Mouse (Mus musculus): ENCODE results near the gene 1700013H16Rik.

Gene 1700013H16Rik

DNA sequence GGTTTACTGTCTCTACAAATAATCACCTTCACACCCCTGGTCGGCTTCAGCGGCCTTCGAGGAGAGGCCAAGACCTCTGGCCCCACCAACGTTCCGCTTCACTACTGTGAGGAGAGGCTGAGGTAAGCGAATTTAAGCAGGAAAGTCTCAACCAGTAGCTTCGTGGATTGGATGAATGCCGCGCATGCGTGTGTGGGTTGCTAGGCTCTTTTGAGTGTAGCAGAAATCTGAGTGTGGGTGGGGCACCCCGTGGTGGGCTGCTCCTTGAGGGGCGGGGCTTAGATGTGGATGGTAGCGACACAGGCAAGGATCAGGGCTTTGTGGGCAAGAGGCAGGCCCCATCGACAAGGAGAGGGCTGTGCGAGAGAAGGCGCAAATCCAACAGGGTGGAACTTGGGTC is at the start of gene 1700013H16Rik:
1700013H16Rik (minus strand) TSS at position 96 of the 400 bp plus-strand sequence.
- no peak for DNase-seq

DNA sequence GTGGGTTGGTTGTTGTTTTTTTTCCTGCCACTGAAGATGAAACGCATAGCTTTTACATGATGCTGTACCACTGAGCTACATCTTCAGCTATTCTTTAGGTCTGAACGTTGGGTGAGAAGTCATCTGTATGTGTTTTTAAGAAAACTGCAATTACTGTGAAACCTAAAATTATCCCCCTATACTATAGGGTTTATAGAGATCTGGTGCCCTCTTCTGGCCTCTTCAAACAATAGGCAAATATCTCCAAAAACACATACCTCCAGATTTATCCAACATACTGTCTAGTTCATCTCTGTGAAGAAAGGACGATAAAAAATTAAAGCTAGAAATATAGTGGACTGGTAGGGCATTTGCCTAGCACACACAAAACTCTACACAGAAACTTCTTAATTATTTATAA is 41.4 kb upstream of the 1700013H16Rik start:
- DNase-seq = no peak

DNA sequence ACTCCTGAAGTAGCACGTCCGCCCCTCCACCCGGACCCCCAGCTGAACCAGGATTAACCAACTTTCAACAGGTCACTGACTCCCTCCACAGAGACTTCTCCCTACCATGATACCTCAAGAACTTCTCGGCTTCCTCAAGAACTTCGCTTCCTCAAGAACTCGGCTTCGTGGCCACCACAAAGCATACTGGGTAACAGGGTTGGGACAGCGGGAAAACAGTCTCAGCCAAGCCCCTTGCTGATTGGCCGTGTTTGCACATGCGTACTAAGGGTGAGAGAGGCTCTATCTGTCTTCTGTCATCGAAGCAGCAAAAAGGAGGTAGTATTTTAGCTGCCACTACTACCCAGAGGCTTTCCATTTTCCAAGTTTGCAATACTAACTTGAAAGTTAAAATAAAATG is 39.9 kb upstream of the 1700013H16Rik start, which contains the start of gene Xlr:
Xlr (minus strand) TSS at position 188 of the 400 bp plus-strand sequence.
- DNase-seq = peak in 1 of 2 experiments; percentile 10

DNA sequence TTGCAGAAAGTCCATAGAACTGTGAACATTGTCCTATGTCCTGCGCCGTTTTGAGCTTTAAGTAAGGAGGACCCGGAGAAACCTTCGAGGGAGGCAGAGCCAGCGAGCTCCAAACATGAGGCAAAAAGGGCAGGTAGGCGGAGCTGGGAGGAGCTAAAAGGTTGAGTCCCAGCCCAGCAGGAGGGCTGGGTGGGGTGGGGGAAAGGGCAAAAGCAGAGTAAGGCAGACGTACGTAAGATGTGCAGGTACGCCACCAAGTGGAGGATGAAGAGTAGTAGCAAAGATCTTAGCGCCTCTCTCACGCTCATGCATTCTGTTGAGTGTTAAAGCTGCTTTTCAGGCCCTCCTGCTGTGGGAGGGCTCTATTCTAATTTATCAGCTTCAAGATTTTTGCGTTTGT is 18.6 kb upstream of the 1700013H16Rik start, which contains the start of gene Zfp36l3:
Zfp36l3 (minus strand) TSS at position 119 of the 400 bp plus-strand sequence.
- no peak for DNase-seq

DNA sequence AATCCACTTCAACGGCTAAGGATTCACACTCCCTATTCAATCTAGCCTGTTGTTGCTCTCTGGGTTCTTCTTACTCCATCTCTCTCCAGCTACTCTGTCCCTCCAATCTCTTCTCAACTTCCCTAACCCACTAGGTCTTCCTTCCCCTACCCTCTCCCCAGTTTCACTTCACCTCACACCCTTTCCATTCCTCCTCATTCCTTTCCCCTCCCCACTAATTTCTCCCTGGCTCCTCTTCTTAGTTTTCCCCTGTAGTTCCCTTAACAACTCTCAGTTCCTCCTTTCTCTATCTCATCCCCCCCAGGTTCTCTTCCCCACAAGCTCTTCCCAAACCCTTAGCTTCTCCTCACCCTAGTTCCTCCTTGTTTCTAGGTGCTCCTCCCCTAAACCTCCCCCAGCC is 4.8 kb downstream of the 1700013H16Rik start:
- no peak for DNase-seq

DNA sequence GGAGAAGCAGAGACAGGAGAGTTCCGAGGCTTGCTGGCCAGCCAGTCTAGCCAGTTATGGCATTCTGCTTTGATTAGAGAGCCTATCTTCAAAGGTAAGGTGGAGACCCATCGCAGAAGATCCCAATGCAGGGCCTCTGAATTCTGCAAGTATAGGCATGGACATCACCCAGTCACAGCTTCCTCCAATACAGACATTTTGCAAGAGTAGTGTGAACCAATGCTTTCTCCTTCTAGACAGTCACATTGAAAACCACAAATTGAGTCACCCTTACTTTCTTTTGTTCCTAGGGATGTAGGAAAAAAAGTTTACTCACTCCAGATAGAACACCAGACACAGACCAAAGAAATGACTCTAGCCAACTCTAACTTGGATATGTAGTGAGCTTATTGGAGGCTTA is 28.7 kb downstream of the 1700013H16Rik start:
- DNase-seq = no peak

DNA sequence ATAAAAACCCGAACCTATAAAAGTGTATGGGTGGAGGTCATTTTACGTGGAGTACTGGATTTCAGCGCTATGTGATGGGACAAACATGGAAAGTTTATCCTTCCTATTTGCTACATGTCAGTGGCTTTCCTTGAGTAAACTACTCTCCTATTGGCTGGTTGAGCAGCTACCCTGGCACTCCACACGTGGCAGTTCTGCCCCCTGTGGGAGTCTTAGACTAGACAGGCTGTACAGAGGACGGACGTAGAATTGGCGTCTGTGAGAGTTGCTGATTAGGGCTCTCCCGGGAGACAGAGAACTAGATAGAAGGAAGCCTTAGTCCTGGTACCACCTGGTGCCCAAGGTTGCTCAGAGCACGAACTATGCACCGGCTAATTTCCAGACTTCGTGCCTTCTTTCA is 33.0 kb downstream of the 1700013H16Rik start, which contains the start of gene 4930502E18Rik:
4930502E18Rik (plus strand) TSS at position 231 of the 400 bp plus-strand sequence.
- no peak for DNase-seq

DNA sequence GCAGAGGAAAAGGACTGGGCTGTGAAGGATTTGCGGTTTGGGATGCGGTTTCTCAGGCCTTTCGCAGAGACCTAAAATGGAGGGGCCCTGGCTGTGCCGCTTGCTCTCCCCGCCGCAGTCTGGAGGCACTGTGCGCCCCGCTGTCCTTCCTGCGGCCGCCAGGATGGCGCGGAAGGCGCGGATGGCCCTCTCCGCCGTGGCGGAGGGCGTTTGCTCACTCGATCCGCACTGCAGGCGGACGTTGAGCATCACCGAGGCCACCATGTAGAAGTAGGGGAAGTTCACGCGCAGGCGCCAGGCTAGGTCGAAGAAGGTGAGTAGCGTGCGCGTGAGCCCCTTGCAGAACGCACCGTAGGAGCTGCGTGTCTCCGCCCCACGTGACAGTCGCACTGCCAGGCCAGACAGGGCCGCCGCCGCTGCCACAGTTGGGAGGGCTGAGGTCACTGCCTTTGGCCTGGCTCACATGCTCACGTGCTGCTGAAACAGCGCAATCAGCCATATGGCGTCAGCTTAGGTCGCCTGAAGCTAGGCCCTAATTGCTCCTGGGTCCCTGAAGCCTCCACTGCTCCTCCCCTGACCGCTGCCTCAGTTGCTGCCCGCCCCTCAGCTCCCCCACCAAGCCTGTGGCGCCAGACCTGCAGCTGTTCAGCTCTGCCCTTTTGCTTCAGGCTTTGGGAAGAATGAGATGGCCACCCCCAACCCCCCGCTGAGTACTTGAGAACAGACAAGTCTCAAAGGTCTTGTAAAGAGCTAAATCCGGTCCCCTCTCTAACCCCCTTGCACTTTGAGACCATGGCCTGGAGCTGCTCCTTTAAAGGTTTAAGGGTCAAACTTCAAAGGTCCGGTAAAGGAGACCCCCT is 41.1 kb downstream of the 1700013H16Rik start:
- DNase-seq = peak; percentile 18 to 26

DNA sequence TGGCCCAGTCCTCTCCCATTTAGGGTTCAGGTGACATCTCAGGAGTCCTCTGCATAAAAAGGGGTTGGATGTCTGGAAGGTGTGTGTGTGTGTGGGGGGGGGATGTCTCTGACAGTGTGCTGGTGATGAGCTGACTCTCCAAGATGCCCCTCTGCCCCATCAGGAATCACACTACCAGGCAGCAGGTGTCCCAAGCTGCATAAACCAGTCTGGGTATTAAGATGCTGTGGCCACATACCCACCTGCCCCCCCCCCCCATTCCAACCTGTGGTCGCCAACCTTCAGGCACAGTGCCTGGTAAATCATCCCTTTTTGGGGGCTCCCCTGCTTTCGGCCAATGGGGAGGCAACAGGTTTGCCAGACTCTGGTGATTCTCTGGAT is 41.7 kb downstream of the 1700013H16Rik start:
- DNase-seq = no peak

DNA sequence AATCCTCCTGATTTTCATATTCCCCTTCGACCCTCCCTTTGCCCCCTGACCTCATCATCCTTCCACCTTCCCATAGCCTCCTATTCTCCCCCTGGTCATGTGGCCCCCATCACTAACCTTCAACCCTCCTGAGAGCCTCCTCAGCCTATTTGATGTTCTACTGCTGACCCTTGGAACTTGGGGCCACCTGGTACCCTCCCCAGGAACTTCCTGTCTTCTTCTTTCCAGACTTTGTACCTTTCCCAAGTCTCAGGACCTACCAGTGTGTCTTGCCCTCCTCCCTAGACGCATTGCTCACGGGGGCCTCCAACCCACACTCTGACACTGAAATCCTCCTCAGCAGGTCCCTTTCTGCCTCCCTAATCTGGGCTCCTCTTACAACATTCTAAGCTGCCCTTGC is 55.0 kb downstream of the 1700013H16Rik start:
- no peak for DNase-seq

DNA sequence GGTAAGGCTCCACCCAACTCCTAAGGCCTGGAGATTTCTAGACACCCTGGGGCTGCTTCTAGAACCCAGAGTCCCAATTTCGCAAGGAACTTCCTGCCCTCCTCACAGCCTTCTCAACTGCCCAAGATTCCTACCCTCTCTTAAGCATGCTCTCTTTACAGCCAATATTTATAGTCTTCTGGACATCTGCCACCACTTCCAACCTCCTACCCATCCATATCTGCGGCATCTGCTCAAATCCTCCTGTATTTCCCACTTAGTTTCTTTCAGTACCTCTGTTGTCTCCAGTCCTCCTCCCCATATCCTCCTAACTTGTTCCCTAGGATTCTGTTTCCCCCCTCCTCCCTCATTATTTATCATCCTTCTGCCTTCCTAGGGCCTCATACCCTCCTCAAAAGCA is 58.4 kb downstream of the 1700013H16Rik start:
- no peak for DNase-seq

DNA sequence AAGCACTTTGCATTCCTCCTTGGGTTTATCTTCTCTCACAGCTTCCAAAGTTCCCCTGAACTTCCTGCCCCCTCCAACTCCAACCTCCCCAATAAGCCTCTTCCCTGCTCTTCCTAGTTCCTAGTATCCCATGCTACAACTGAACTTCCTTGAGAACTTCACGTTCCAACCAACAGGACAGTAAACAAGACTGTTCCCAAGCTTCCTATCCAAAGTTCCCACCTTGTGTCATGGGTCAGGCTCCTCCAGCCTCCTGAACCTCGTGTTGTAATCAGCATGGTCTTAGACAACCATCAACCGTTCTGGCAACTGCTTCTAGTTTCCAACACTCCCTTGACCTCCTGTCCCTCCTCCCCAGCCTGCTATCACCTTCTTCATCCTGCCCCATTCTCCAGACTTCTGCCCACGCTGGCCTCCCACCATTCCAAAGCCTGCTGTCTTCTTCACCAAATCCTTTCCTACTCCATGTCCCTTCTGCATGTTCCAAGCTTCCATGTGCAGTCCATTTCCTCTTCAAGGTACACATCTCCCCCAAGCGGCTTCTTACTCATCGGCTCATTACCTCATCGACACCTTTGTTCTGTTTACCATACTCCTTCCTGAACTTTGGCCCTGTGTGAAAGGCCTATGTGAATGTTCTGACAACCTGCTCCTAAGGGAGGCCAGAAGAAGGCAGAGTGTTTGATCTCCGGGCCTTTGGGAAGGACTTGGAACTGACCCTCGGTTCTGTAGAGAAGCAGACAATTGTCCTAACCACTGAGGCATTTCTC is 63.4 kb downstream of the 1700013H16Rik start:
- no peak for DNase-seq

DNA sequence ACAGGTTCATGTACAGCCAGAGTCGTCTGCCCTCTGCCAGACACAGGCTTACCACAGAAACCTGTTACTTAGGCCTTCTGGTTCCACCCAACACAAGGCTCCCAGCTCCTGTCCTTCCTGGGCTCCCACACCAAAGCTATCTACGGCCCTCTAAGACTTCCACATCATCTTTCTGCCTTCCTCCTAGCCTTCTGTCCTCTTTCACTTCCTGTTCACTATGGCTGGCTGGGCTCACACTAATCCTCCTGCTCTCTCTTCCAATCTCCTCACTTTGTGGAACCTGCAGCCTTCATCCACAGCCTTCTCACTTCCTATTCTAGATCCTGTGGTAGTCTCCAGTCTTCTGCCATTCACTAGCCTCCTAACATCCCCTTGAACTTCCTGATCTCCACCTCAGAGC is 64.5 kb downstream of the 1700013H16Rik start:
- DNase-seq = no peak
